Mouse (Mus musculus) forebrain, embryonic 13.5 days (tissue): ENCODE measurements around the gene P2rx5. TPM values are rescaled to one million over a fixed set of nuclear protein-coding genes. Genes with fewer than 3 reads are reported as not detected.

Source experiments
- ATAC-seq: fragments of 200-750 bp; cut with Nextera tagmentation; 2 replicates; pipeline ENCODE4 v1.8.0; 2017
- H3K27ac ChIP-seq: fragments of 300-500 bp; sonication (generic); 2 replicates; pipeline ENCODE4 v1.5.1; 2015; ENCODE audit warnings: inconsistent platforms, mild to moderate bottlenecking, moderate library complexity
- H3K27me3 ChIP-seq: fragments of 300-500 bp; sonication (generic); 2 replicates; pipeline ENCODE4 v1.6.1; 2015; ENCODE audit warnings: mild to moderate bottlenecking, inconsistent platforms
- H3K36me3 ChIP-seq: fragments of 300-500 bp; sonication (generic); 2 replicates; pipeline ENCODE4 v1.6.1; 2015; ENCODE audit warnings: mild to moderate bottlenecking, inconsistent platforms; ENCODE audit not compliant: poor library complexity, severe bottlenecking
- H3K4me1 ChIP-seq: fragments of 300-500 bp; sonication (generic); 2 replicates; pipeline ENCODE4 v1.6.1; 2015; ENCODE audit warnings: inconsistent platforms
- H3K4me2 ChIP-seq: fragments of 300-500 bp; sonication (generic); 2 replicates; pipeline ENCODE4 v1.6.1; 2015; ENCODE audit warnings: inconsistent platforms, mild to moderate bottlenecking, moderate library complexity
- H3K4me3 ChIP-seq: fragments of 300-500 bp; sonication (generic); 2 replicates; pipeline ENCODE4 v1.5.1; 2015; ENCODE audit warnings: mild to moderate bottlenecking, inconsistent platforms
- H3K9ac ChIP-seq: fragments of 300-500 bp; sonication (generic); 2 replicates; pipeline ENCODE4 v1.6.1; 2015; ENCODE audit warnings: mild to moderate bottlenecking, inconsistent platforms
- H3K9me3 ChIP-seq: fragments of 300-500 bp; sonication (generic); replicated peaks from 2 replicates; pipeline ENCODE4 v1.6.1; 2016; ENCODE audit warnings: inconsistent platforms
- WGBS: fragments of 180-500 bp; shearing (Covaris S2); methylation state at CpG from one replicate; pipeline ENCODE4 v1.1.7; 2015; 5-methylcytosine and 5-hydroxymethylcytosine counted together
- polyA plus RNA-seq: library from polyadenylated mRNA; unstranded; fragments of >200 nt; fragmentation: Nextera tagmentation; extraction: Ambion mirVana; gene quantifications from 2 replicates; pipeline ENCODE4 v1.2.1, GENCODE M21; 2015

The P2rx5 gene
- polyA plus RNA-seq, 1 experiment from 2014 or later = 0.26 TPM

DNA sequence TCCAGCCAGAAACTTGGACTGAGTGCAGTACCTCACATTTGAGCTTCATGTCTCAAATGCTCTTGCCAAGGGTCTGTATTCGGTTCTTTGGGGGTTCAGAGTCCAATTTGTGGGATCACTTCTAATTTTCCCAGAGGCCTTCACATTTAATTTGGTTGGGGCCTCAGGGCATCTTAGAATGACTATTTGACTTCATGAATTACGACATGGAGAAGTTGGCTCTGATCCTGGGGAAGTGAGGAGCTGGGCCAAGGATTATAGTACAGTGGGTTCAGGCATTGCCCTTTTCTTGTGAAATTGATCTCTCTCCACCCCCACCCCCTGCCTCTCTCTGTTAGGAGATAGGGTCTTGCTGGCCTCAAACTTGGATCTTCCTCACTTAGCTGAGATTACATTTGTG, 40.8 kb downstream of the P2rx5 start:
- Histone ChIP-seq H3K27ac (no peak overlapping the region), H3K27me3 (no peaks in the 10 kb centered on the region), H3K4me1 (peaks cover 21% of the 10 kb centered on the region), H3K36me3 (no peaks in the 10 kb centered on the region), H3K9ac (no peak overlapping the region), H3K4me2 (no peak overlapping the region), H3K9me3 (no peaks in the 10 kb centered on the region), H3K4me3 (no peak overlapping the region)
- ATAC-seq = no peak
- 68% methylated on average over 2 of the region's 2 CpGs for WGBS

DNA sequence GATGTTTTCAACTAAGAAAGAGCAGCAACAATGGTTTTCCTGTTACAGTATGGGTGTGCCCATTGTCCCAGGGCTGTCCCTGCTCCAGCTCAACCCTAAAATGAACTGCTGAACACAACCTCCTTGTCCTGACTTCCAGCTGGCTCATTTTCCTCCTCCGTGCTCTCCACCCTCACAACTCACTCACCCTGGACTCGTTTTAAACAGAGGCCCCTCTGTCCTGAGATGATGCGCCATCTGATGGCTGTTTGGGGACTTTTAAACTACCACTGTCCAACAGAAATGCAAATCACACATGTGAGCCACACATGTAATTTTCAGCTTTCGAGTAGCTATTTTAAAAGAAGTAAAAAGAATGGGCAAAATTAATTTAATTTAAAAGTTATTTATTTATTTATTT, 41.4 kb downstream of the P2rx5 start:
- WGBS = 37% methylated on average over 4 of the region's 4 CpGs
- Histone ChIP-seq H3K9ac (no peak overlapping the region), H3K27ac (no peak overlapping the region), H3K4me2 (no peak overlapping the region), H3K4me3 (no peak overlapping the region), H3K27me3 (no peaks in the 10 kb centered on the region), H3K9me3 (no peaks in the 10 kb centered on the region), H3K36me3 (no peaks in the 10 kb centered on the region), H3K4me1 (peaks cover 21% of the 10 kb centered on the region)
- ATAC-seq = no peak

- peaks cover 6% of the 10 kb centered on the region for H3K4me1 ChIP-seq
- no peak for ATAC-seq
- H3K4me3 ChIP-seq = no peak overlapping the region
- H3K27ac ChIP-seq = no peak overlapping the region
- no peak overlapping the region for H3K4me2 ChIP-seq
- H3K27me3 ChIP-seq = no peaks in the 10 kb centered on the region
- no peak overlapping the region for H3K9ac ChIP-seq
- no peaks in the 10 kb centered on the region for H3K9me3 ChIP-seq
- no peaks in the 10 kb centered on the region for H3K36me3 ChIP-seq
- WGBS = 88% methylated on average over 8 of the region's 8 CpGs
Observed at GRCm38 (mm10) chr11:73203895-73204294, 43.7 kb downstream of the P2rx5 start.

DNA sequence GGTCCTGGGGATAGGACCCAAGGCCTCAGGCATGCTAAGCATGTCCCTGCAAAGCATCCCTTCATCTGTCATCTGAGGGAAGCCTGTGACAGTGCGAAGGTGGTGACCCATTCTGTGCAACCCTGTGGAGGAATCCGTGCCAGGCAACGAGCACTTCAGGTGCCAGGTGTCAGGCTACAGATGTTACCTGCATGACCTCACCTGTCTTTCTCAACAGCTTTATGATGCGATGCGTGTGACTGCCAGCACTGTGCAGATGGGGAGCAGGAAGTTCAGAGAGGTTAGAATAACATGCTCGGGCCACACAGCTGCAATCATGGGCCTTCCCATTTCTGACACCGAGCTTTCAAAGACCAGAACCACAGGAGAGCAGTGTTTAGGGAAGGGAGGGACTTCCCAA, 45.0 kb downstream of the P2rx5 start:
- ATAC-seq = no peak
- Histone ChIP-seq H3K27ac (no peak overlapping the region), H3K9ac (no peak overlapping the region), H3K27me3 (no peaks in the 10 kb centered on the region), H3K4me1 (no peaks in the 10 kb centered on the region), H3K9me3 (no peaks in the 10 kb centered on the region), H3K36me3 (no peaks in the 10 kb centered on the region), H3K4me2 (no peak overlapping the region), H3K4me3 (no peak overlapping the region)
- 85% methylated on average over 7 of the region's 7 CpGs for WGBS

DNA sequence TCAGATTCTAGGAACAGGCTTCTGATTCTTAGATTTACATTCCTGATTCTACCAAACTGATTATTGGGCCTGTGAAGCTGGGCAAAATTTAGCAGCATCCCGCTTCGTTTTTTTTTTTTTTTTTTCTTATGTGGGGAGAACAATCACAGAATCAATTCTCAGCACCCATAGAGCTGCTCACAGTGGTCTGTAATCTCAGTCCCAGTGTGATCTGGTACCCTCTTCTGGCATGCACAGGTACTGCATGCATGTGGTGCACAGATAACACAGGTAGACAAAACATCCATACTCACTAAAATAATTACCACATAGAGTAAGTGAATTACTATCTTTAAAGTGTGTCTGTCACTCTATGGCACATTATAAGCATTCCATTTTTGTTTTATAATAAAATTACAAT, 47.4 kb downstream of the P2rx5 start:
- Histone ChIP-seq H3K27me3 (no peaks in the 10 kb centered on the region), H3K36me3 (no peaks in the 10 kb centered on the region), H3K4me1 (no peaks in the 10 kb centered on the region), H3K27ac (no peak overlapping the region), H3K4me2 (no peak overlapping the region), H3K9me3 (no peaks in the 10 kb centered on the region), H3K9ac (no peak overlapping the region), H3K4me3 (no peak overlapping the region)
- ATAC-seq = no peak
- WGBS = 89% methylated on average over 2 of the region's 2 CpGs

- WGBS = 78% methylated on average over 3 of the region's 3 CpGs
- H3K4me2 ChIP-seq = no peak overlapping the region
- H3K9me3 ChIP-seq = no peaks in the 10 kb centered on the region
- no peak for ATAC-seq
- H3K27ac ChIP-seq = no peak overlapping the region
- no peak overlapping the region for H3K4me3 ChIP-seq
- H3K9ac ChIP-seq = no peak overlapping the region
- no peaks in the 10 kb centered on the region for H3K4me1 ChIP-seq
- H3K36me3 ChIP-seq = no peaks in the 10 kb centered on the region
- H3K27me3 ChIP-seq = no peaks in the 10 kb centered on the region
Observed at GRCm38 (mm10) chr11:73213956-73214355, 53.7 kb downstream of the P2rx5 start.

GRCm38 (mm10) chr11:73219671-73220070, 59.5 kb downstream of the P2rx5 start:
- no peak overlapping the region for H3K4me3 ChIP-seq
- no peak overlapping the region for H3K27ac ChIP-seq
- no peaks in the 10 kb centered on the region for H3K4me1 ChIP-seq
- no peaks in the 10 kb centered on the region for H3K36me3 ChIP-seq
- no peaks in the 10 kb centered on the region for H3K9me3 ChIP-seq
- no peak overlapping the region for H3K4me2 ChIP-seq
- H3K27me3 ChIP-seq = no peaks in the 10 kb centered on the region
- H3K9ac ChIP-seq = no peak overlapping the region
- 64% methylated on average over 2 of the region's 2 CpGs for WGBS
- ATAC-seq = no peak

GRCm38 (mm10) chr11:73220651-73221050, 60.4 kb downstream of the P2rx5 start:
- 93% methylated on average over 1 of the region's 1 CpGs for WGBS
- no peak overlapping the region for H3K9ac ChIP-seq
- H3K4me3 ChIP-seq = no peak overlapping the region
- no peaks in the 10 kb centered on the region for H3K27me3 ChIP-seq
- ATAC-seq = no peak
- no peaks in the 10 kb centered on the region for H3K9me3 ChIP-seq
- no peak overlapping the region for H3K27ac ChIP-seq
- no peaks in the 10 kb centered on the region for H3K4me1 ChIP-seq
- no peak overlapping the region for H3K4me2 ChIP-seq
- H3K36me3 ChIP-seq = no peaks in the 10 kb centered on the region

Other genes with a start within 250 kb of the P2rx5 start
- 0.40 and 0.47 TPM in 2 replicates for gene Atp2a3, start 199.3 kb upstream of the P2rx5 start, polyA plus RNA-seq
- 0.25 and 0.46 TPM in 2 replicates for gene P2rx1, start 161.3 kb upstream of the P2rx5 start, polyA plus RNA-seq
- 10.3 and 11.8 TPM in 2 replicates for gene Camkk1, start 141.4 kb upstream of the P2rx5 start, polyA plus RNA-seq
- 12.8 and 13.4 TPM in 2 replicates for gene Ncbp3, start 112.6 kb upstream of the P2rx5 start, polyA plus RNA-seq
- 0.27 and 0.29 TPM in 2 replicates for gene Itgae, start 69.8 kb upstream of the P2rx5 start, polyA plus RNA-seq
- gene Haspin, start 22.1 kb upstream of the P2rx5 start, polyA plus RNA-seq = 13.0 and 13.1 TPM in 2 replicates
- 133 and 136 TPM in 2 replicates for gene Emc6, start 16.6 kb downstream of the P2rx5 start, polyA plus RNA-seq
- 174 and 181 TPM in 2 replicates for gene Tax1bp3, start 16.7 kb downstream of the P2rx5 start, polyA plus RNA-seq
- 17.0 and 17.8 TPM in 2 replicates for gene Ctns, start 38.6 kb downstream of the P2rx5 start, polyA plus RNA-seq
- 1.2 TPM in 2 replicates for gene Shpk, start 39.0 kb downstream of the P2rx5 start, polyA plus RNA-seq
- not detected in 2 replicates for gene Trpv1, start 73.9 kb downstream of the P2rx5 start, polyA plus RNA-seq
- 0.04 TPM in 2 replicates for gene Trpv3, start 107.0 kb downstream of the P2rx5 start, polyA plus RNA-seq
- gene Aspa, start 169.2 kb downstream of the P2rx5 start, polyA plus RNA-seq = not detected in 2 replicates
- not detected in 2 replicates for gene Gm49340, start 169.3 kb downstream of the P2rx5 start, polyA plus RNA-seq
- gene Spata22, start 169.3 kb downstream of the P2rx5 start, polyA plus RNA-seq = not detected in 2 replicates
- gene Olfr20, start 190.4 kb downstream of the P2rx5 start, polyA plus RNA-seq = not detected in 2 replicates
- not detected in 2 replicates for gene Olfr376, start 210.8 kb downstream of the P2rx5 start, polyA plus RNA-seq
- gene Olfr1, start 239.2 kb downstream of the P2rx5 start, polyA plus RNA-seq = not detected in 2 replicates